Mouse (Mus musculus): ENCODE results near the gene Dlx4.

The Dlx4 gene

DNA sequence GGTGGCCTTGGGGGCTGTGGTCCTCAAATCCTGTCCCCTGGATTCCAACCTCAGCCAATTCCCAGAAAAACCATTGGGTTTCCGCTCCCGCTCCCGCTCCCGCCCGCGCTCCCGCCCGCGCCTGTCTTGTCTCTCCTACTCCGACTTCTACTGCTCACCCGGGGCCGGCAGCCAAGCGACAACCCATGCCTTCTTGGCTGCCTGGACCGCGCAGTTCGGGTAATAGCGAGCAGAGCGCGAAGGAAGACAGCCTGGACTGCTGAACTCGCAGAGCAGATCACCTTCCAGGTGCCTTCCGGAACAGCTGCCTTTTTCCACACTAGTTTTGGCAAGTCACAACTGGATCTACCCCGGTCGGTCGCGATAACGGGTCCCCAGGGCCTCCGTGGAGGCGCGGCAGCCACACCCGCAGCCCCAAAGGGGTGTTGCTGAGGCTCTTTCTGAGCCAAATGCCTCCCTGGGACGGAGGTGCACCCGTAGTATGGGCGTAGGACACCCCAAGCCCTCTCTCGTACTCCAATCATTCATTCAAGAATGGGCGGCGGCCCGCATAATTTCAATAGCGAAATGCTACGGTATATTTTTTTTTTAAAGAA lies 3.0 kb downstream of the Dlx4 start:
- in situ Hi-C loops (cut with MboI, MseI): no loop called here

- in situ Hi-C loops (cut with MboI, MseI): no loop called here
Measured at GRCm38 (mm10) chr11:95142258-95142657, 3.8 kb downstream of the Dlx4 start.

DNA sequence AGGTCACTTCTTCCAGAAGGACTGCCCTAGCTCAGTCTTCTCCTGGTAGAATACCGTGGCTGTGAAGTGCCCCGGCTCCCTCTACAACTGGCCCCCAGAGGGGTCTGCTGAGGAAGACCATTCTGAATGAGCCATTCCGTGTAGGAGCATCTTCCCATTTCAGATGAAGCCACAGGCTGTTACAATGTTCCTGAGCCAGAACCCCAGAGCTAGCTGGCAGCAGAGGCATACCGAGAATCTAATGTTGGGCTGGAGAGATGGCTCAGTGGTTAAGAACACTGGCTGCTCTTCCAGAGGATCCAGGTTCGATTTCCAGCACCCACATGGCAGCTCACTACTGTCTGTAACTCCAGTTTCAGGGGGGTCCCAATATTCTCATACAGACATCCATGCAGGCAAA lies 6.2 kb downstream of the Dlx4 start:
- in situ Hi-C loops (cut with MboI, MseI): no loop called here

GRCm38 (mm10) chr11:95137281-95137680 lies 8.8 kb downstream of the Dlx4 start:
- in situ Hi-C loops (cut with MboI, MseI): no loop called here

GRCm38 (mm10) chr11:95133321-95133720 lies 12.7 kb downstream of the Dlx4 start:
- in situ Hi-C loops (cut with MboI, MseI): no loop called here

GRCm38 (mm10) chr11:95130668-95131252 lies 15.3 kb downstream of the Dlx4 start:
- in situ Hi-C loops (cut with MboI, MseI): no loop called here

GRCm38 (mm10) chr11:95128359-95128758 lies 17.7 kb downstream of the Dlx4 start:
- in situ Hi-C loops (cut with MboI, MseI): no loop called here

GRCm38 (mm10) chr11:95126272-95127245 lies 19.5 kb downstream of the Dlx4 start:
- in situ Hi-C loops (cut with MboI, MseI): no loop called here

DNA sequence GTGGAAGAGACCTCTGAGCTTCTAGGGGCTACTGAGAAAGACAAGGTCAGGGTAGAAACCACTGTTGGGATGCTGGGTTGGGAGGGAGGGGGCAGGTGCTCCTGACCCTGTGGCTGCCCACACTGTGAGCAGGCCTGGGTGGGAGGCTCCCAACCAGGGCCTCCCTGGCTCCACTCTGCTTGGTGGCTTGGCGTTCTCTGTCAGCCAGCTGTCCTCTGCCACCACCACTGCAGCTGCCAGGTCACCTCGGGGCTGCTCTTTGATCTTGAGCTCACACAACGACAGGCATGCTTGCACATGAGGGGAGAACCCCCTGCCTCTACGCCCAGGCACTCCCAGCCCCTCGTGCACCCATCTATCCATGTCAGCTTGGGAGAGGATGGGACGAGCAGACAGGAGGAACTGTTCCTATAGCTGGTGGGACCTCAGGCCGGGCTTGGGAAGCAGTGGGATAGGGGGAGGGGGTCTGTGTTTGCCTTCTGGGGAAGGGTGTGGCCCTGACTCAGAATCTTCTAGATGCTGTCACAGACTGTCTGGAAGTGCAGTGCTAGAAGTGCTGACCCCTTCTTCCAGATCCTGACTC lies 20.6 kb downstream of the Dlx4 start:
- in situ Hi-C loops (cut with MboI, MseI): no loop called here

- in situ Hi-C loops (cut with MboI, MseI): loop anchor here (5.0 kb wide), 1 partner anchor 120 kb away; no protein-coding TSS in a partner anchor
Measured at GRCm38 (mm10) chr11:95122100-95122489, 24.0 kb downstream of the Dlx4 start.

GRCm38 (mm10) chr11:95121161-95122099 lies 24.6 kb downstream of the Dlx4 start:
- in situ Hi-C loops (cut with MboI, MseI): loop anchor here (5.0 kb wide), 1 partner anchor 121 kb away; no protein-coding TSS in a partner anchor

DNA sequence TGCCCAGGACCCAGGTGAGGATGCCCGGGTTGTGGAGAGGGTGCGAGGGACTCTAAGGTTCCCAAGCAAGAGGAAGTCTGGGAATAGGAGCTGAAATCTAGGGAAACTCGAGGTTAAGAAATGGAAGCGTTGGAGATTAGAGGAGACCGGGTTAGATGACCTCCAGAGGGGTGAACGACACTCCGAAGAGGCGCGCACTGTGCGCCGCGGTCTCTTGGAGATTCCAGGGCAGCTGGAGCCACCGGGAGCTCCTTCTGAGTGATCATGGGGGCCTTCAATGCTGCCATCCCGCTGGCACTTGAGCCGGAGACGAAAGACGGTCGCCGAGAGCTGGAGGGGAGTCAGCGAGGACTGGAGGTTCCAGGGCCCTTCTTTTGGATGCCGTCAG lies 25.4 kb downstream of the Dlx4 start:
- in situ Hi-C loops (cut with MboI, MseI): loop anchor here (5.0 kb wide), 1 partner anchor 122 kb away; no protein-coding TSS in a partner anchor

- in situ Hi-C loops (cut with MboI, MseI): loop anchor here (5.0 kb wide), 1 partner anchor 122 kb away; no protein-coding TSS in a partner anchor
Measured at GRCm38 (mm10) chr11:95119990-95120632, 26.0 kb downstream of the Dlx4 start, which contains the start of gene Dlx3. TSS of gene Dlx3 (plus strand) at chr11:95120119.

GRCm38 (mm10) chr11:95118505-95118904 lies 27.6 kb downstream of the Dlx4 start:
- in situ Hi-C loops (cut with MboI, MseI): no loop called here

DNA sequence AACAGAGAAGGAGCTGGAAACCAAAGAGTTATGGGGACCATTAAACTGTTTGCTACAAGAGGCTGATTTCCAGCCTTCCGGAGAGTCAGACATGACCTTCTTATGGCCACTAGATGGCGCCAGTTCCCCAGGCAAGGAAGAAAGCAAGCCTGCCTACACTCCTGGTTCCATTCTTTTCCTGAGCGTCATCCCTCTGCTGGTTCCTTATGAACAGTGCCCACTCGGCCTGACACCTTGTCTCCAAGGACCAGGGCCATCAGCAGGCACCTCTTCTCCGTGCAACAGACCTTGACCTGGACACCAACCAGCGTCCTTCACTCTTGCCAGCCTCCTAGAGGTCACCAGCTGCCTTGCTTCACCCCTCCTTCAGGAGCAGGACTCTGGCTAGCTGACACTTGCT lies 29.0 kb downstream of the Dlx4 start:
- in situ Hi-C loops (cut with MboI, MseI): no loop called here

DNA sequence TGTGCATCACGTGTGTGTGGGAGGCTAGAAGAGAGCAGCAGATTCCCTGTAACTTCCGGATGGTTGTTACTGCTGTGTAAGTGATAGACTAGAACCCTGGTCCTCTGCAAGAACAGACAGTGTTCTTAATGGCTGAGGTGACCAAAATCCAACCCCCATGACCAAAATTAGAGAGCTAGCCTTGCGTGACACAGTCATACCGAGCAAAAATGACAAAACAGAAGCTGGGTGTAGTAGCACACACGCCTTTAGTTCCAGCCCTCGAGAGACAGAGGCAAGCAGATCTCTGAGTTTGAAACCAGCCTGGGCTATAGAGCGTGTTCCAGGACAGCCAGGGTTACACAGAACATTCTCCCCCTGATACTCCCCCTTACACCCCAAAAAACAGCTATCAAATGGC lies 36.0 kb downstream of the Dlx4 start:
- in situ Hi-C loops (cut with MboI, MseI): no loop called here

DNA sequence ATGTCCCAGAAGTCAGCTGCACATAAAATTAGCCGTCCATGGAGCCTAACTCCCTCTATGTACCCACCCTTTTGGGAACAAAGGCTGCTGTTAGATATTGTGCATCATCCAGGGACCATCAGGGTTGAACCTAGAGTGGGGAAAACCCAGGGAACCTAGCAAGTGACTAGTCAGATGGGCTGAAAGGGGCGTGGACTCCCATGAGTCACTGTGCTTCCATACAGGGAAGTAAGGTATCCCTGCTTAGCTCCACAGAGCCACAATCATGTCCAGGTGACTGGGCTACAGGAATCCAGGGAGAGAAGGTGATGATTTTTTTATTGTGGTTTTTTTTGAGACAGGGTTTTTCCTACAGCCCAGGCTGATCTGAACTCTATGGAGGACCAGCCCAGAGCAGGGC lies 37.1 kb downstream of the Dlx4 start:
- in situ Hi-C loops (cut with MboI, MseI): no loop called here

- in situ Hi-C loops (cut with MboI, MseI): no loop called here
Measured at GRCm38 (mm10) chr11:95106440-95107236, 39.4 kb downstream of the Dlx4 start.

DNA sequence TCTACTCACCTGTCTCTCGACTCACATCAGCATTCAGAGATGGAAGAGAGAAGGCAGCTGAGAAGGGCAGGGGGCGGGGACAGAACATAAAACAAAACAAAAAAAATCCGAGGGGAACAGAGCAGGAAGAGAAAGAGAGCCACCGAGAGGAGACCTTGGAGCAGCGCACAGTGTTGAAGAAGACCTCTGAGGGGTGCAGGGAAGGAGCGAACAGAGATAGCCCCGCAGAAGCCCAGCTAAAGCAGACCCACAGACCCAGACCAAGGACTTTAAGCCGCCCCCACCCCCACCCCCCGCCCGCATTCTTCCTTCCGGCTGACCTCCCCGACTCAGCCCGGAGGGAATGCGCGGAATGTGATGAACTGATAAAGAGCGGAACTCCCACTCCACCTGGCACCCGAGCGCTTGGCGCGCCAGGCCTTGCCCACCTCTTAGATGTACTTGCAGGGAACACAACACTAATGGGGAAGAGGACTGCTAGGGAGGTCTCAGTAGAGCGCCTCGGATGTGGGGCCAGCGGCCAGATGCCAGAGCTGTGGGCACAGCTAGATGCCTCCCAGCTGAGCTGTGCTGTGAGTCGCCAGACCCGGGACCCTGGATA lies 40.7 kb downstream of the Dlx4 start:
- in situ Hi-C loops (cut with MboI, MseI): no loop called here

Data from T-helper 2 cell (primary cell).